Mouse (Mus musculus): ENCODE data around the gene Ebp. TPM values are rescaled to one million over a fixed set of nuclear protein-coding genes. Genes with fewer than 3 reads are reported as not detected.
A peak's percentile ranks its signal among the peaks of the same experiment; 100 is the strongest.

Gene Ebp
- polyA plus RNA-seq, 1 experiment from 2014 or later: 25.5 TPM

DNA sequence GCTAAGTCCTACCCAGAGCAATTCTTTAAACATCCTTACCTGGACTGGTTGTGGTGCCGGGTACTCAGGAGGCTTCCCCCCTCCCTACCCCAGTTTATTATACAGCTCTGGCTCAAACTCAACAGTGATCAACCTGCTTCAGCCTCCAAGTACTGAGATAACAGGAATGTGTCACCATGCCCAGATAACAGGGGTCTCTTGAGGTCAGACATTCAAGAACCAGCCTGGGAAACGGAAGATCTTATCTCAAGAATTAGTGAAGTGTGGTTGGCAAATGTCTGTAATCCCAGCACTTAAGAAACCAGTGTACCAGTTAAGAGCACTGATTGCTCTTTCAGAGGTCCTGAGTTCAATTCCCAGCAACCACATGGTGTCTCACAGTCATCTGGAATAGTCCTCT lies 24.8 kb upstream of the Ebp start:
- no peak overlapping the region for H3K9ac ChIP-seq (replicated peaks; ENCODE audit: low read depth, low read length)
- WGBS: 59% methylated on average over 2 of the region's 2 CpGs
- no peak for ATAC-seq

DNA sequence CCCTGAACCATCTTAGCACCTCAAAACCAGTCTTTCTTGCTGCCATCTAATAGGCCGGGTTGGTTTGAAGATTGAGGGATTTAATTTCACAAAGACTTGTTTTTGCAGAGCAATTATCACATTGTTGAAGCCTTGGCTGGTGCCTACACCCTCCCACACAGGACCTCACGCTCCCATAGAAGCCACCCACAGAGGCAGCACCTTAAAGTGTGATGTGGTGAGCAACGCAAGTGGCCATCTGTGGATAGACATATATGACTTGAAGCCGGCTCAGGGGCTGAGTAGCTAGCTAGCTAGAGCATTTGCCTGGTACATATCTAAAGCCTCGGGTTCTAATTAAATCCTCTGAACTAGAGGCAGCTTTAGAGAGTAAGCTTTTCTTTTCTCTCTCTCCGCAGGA lies 24.1 kb upstream of the Ebp start:
- H3K4me1 ChIP-seq (replicated peaks; ENCODE audit: control insufficient read depth, insufficient read depth, low read length): no peaks in the 10 kb centered on the region
- no peaks in the 10 kb centered on the region for H3K9me3 ChIP-seq (ENCODE audit: control insufficient read depth, low read length)
- no peaks in the 10 kb centered on the region for H3K27me3 ChIP-seq (replicated peaks; ENCODE audit: control insufficient read depth, insufficient read depth, low read length)
- no peak overlapping the region for H3K4me3 ChIP-seq (replicated peaks; ENCODE audit: low read length)
- H3K36me3 ChIP-seq (ENCODE audit: control insufficient read depth, insufficient read depth): no peaks in the 10 kb centered on the region
- H3K4me2 ChIP-seq (ENCODE audit: low read length): no peak overlapping the region
- 25% methylated on average over 6 of the region's 6 CpGs for WGBS
- ATAC-seq: no peak
- H3K9ac ChIP-seq (replicated peaks; ENCODE audit: low read depth, low read length): no peak overlapping the region
- no peak overlapping the region for H3K27ac ChIP-seq (ENCODE audit: low read length)

More for the DNA sequence above, 24.8 kb upstream of the Ebp start:
- Histone ChIP-seq H3K36me3 (ENCODE audit: control insufficient read depth, insufficient read depth) (no peaks in the 10 kb centered on the region), H3K27me3 (replicated peaks; ENCODE audit: control insufficient read depth, insufficient read depth, low read length) (no peaks in the 10 kb centered on the region), H3K27ac (ENCODE audit: low read length) (no peak overlapping the region), H3K4me2 (ENCODE audit: low read length) (no peak overlapping the region), H3K4me3 (replicated peaks; ENCODE audit: low read length) (no peak overlapping the region), H3K9me3 (ENCODE audit: control insufficient read depth, low read length) (no peaks in the 10 kb centered on the region), H3K4me1 (replicated peaks; ENCODE audit: control insufficient read depth, insufficient read depth, low read length) (no peaks in the 10 kb centered on the region)

DNA sequence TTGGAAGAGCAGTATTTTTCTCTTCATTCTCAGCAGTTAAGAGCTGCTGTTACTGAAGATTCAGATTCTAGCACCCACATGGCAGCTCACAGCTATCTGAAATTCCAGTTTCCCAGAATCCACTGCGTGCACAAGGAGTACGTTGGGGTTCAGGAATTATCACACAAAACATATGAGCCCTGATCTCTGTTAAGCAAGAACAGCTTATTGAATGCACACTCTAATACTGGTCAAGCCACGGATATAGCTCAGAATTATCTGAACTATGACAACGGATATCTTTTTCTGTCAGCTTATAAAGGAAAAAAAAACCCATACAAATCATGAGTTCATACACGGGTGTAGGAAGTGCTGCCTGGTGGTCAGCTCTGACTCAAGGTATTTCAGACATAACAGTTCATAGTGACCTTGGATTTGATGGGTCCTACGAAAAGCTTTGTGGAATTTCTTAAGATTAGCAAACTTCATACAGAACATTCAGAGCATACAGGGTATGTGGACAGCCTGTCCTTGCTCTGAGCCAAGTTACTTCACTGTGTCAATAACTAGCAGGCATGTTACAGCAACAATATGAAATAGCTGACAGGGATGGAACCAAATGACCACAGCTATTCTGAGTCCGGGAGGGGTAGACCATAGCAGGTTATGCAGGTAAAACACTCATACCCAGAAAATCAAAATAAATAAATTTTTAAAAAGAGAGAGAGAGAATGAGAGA lies 18.3 kb upstream of the Ebp start:
- ATAC-seq: no peak
- Histone ChIP-seq H3K27me3 (replicated peaks; ENCODE audit: control insufficient read depth, insufficient read depth, low read length) (no peaks in the 10 kb centered on the region), H3K4me1 (replicated peaks; ENCODE audit: control insufficient read depth, insufficient read depth, low read length) (no peaks in the 10 kb centered on the region), H3K36me3 (ENCODE audit: control insufficient read depth, insufficient read depth) (no peaks in the 10 kb centered on the region), H3K9me3 (ENCODE audit: control insufficient read depth, low read length) (no peaks in the 10 kb centered on the region; the same call in 1 of the 2 replicates), H3K4me2 (ENCODE audit: low read length) (no peak overlapping the region), H3K9ac (replicated peaks; ENCODE audit: low read depth, low read length) (no peak overlapping the region), H3K27ac (ENCODE audit: low read length) (no peak overlapping the region), H3K4me3 (replicated peaks; ENCODE audit: low read length) (no peak overlapping the region)
- 81% methylated on average over 7 of the region's 7 CpGs for WGBS

DNA sequence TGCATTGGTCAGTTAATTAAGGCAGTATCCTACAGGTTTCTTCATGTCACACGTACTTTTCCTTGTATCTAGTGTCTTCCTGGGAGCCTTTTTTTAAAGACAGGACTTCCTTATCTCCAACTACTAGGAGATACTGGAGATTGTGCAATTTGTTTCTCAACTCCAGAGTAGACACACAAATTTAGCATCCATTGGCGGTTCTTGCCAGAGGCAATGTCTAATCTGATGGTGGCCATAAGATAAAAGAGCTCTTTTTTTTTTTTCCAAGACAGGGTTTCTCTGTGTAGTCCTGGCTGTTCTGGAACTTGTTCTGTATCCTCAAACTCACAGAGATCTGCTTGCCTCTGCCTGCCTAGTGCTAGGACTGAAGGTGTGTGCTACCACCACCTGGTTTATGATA lies 16.4 kb upstream of the Ebp start:
- Histone ChIP-seq H3K4me1 (replicated peaks; ENCODE audit: control insufficient read depth, insufficient read depth, low read length) (peaks cover 5% of the 10 kb centered on the region), H3K36me3 (ENCODE audit: control insufficient read depth, insufficient read depth) (no peaks in the 10 kb centered on the region), H3K27ac (ENCODE audit: low read length) (no peak overlapping the region), H3K4me3 (replicated peaks; ENCODE audit: low read length) (no peak overlapping the region), H3K4me2 (ENCODE audit: low read length) (no peak overlapping the region), H3K27me3 (replicated peaks; ENCODE audit: control insufficient read depth, insufficient read depth, low read length) (no peaks in the 10 kb centered on the region), H3K9me3 (ENCODE audit: control insufficient read depth, low read length) (no peaks in the 10 kb centered on the region; the same call in 1 of the 2 replicates), H3K9ac (replicated peaks; ENCODE audit: low read depth, low read length) (no peak overlapping the region)
- ATAC-seq: no peak
- 78% methylated on average over 2 of the region's 2 CpGs for WGBS

DNA sequence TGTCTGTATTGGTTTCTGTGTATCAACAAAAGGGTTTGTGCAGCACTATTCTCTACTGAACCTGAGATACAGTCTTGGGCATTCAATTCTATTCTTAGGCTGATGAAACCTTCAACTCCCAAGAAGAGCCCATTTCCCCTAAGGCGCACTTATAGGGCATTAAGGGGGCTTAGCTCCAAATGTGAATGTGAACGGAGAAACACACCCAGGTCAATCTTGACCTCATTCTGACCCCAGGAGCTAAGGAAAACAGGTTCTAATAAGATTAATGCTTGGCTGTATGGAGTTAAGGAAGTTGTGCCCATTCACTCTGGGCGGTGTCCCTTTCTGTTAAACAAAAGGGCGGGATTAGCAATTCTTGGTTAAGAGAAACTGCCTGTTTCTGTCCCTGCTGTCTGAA lies 13.9 kb upstream of the Ebp start:
- Histone ChIP-seq H3K9ac (replicated peaks; ENCODE audit: low read depth, low read length) (no peak overlapping the region), H3K36me3 (ENCODE audit: control insufficient read depth, insufficient read depth) (no peaks in the 10 kb centered on the region), H3K9me3 (ENCODE audit: control insufficient read depth, low read length) (no peaks in the 10 kb centered on the region; the same call in 1 of the 2 replicates), H3K4me3 (replicated peaks; ENCODE audit: low read length) (no peak overlapping the region), H3K4me1 (replicated peaks; ENCODE audit: control insufficient read depth, insufficient read depth, low read length) (peaks cover 5% of the 10 kb centered on the region), H3K27ac (ENCODE audit: low read length) (no peak overlapping the region), H3K4me2 (ENCODE audit: low read length) (no peak overlapping the region), H3K27me3 (replicated peaks; ENCODE audit: control insufficient read depth, insufficient read depth, low read length) (no peaks in the 10 kb centered on the region)
- ATAC-seq: no peak
- WGBS: 24% methylated on average over 4 of the region's 4 CpGs

DNA sequence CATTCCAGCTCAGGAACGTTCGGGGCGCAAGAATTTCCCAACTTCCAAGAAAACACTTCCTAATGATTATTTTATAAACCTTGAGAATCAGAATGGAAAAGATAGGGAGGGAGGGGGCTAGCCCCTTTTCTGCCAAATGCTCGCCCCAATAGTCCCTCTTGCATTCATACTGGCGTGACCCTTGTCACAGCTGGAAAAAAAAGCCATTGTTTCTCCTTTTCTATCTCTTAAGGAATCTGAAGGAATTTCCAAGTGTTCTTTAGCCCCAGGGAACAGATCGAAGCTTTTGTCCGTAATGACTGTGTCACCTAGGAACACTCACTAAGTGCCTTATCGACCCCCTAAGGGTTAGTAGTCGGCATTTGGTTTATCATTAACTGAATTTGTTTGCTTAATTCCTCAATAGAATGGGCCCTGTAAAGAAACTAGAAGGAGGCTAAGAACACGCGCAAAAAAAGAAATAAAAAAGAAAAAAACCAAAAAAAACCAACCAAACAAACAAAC lies 13.4 kb upstream of the Ebp start:
- H3K27ac ChIP-seq (ENCODE audit: low read length): no peak overlapping the region
- H3K9ac ChIP-seq (replicated peaks; ENCODE audit: low read depth, low read length): peak overlapping the region; percentile 70
- peak; percentile 7; the same call in 1 of the 2 replicates for ATAC-seq
- no peaks in the 10 kb centered on the region; the same call in 1 of the 2 replicates for H3K9me3 ChIP-seq (ENCODE audit: control insufficient read depth, low read length)
- H3K36me3 ChIP-seq (ENCODE audit: control insufficient read depth, insufficient read depth): no peaks in the 10 kb centered on the region
- H3K4me2 ChIP-seq (ENCODE audit: low read length): peak overlapping the region; percentile 64
- H3K4me1 ChIP-seq (replicated peaks; ENCODE audit: control insufficient read depth, insufficient read depth, low read length): peaks cover 5% of the 10 kb centered on the region
- WGBS: 20% methylated on average over 11 of the region's 11 CpGs
- no peaks in the 10 kb centered on the region for H3K27me3 ChIP-seq (replicated peaks; ENCODE audit: control insufficient read depth, insufficient read depth, low read length)
- H3K4me3 ChIP-seq (replicated peaks; ENCODE audit: low read length): peak overlapping the region; percentile 58

DNA sequence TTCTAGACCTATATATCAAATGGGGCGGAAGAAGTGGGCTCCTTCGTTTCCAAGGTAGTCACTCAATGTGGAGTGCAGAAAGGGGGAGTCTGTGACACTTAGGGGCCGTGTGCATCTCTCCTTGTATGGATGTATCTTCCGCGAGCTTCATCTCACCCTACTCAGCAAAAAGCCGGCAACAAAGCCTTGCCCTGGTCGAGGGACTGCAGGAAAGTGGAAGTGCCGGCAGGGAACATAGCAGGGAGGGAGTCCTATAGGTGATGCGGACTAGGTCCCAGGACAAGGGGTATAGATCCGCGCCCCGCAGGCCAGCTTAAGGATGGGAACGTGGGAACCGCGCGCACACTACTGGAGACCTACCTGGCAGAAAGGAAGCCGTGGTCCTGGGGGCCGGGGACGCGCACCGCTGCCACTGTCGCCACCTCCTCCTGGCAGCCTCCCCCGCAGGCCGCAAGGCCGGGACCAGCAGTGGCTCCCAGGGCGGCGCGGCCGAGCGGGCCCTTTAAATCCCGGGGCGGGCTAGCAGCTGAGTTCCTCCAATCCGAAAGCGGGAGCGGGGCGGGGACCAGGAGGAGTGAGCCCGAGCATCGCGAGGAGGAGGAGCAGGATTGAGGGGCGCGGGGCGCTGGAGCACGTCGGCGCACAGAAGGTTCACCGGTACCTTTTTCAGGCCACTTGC lies 12.8 kb upstream of the Ebp start, which contains the start of gene Porcn:
Porcn (minus strand) TSS at position 511 of the 679 bp plus-strand sequence.
- H3K36me3 ChIP-seq (ENCODE audit: control insufficient read depth, insufficient read depth): 0 out of 2 replicates have a peak, but pooled peaks cover under 1% of the 10 kb centered on the region
- peak within 1 kb of the TSS; percentile 64 for H3K4me2 ChIP-seq (ENCODE audit: low read length)
- H3K4me3 ChIP-seq (replicated peaks; ENCODE audit: low read length): peak within 1 kb of the TSS; percentile 58
- 18% methylated on average over 33 of the region's 46 CpGs for WGBS
- H3K27ac ChIP-seq (ENCODE audit: low read length): peak within 1 kb of the TSS; percentile 33
- no peaks in the 10 kb centered on the region; the same call in 1 of the 2 replicates for H3K9me3 ChIP-seq (ENCODE audit: control insufficient read depth, low read length)
- peak within 1 kb of the TSS; percentile 70 for H3K9ac ChIP-seq (replicated peaks; ENCODE audit: low read depth, low read length)
- ATAC-seq: peak; percentile 99
- H3K4me1 ChIP-seq (replicated peaks; ENCODE audit: control insufficient read depth, insufficient read depth, low read length): peaks cover 5% of the 10 kb centered on the region
- H3K27me3 ChIP-seq (replicated peaks; ENCODE audit: control insufficient read depth, insufficient read depth, low read length): no peaks in the 10 kb centered on the region

DNA sequence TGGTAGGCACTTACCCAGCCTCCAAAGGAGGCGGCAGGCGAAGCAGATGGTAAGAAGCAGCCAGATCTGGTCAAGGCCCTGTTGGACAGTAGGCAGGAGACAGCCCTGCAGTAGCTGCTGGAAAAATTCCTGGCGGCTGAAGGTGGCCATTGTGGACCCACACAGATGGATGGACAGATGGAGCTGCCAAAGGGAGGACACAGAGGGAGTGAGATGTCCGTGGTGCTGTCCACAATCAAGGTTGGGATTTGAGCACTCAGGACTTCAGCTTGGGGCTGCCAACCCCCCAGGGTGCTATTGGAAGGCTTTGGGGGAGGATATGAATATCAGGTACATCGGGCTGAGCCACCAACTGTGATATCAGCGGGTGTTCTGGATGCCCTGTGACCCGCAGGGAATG lies 12.2 kb upstream of the Ebp start:
- WGBS: 37% methylated on average over 7 of the region's 7 CpGs
- ATAC-seq: 0 out of 2 replicates have a peak, but pooled peaks have one; percentile 1
- Histone ChIP-seq H3K4me2 (ENCODE audit: low read length) (peak overlapping the region; percentile 64), H3K27ac (ENCODE audit: low read length) (no peak overlapping the region), H3K4me3 (replicated peaks; ENCODE audit: low read length) (peak overlapping the region; percentile 58), H3K36me3 (ENCODE audit: control insufficient read depth, insufficient read depth) (0 out of 2 replicates have a peak, but pooled peaks cover 2% of the 10 kb centered on the region), H3K9me3 (ENCODE audit: control insufficient read depth, low read length) (no peaks in the 10 kb centered on the region; the same call in 1 of the 2 replicates), H3K9ac (replicated peaks; ENCODE audit: low read depth, low read length) (peak overlapping the region; percentile 70), H3K27me3 (replicated peaks; ENCODE audit: control insufficient read depth, insufficient read depth, low read length) (no peaks in the 10 kb centered on the region), H3K4me1 (replicated peaks; ENCODE audit: control insufficient read depth, insufficient read depth, low read length) (peaks cover 5% of the 10 kb centered on the region)

DNA sequence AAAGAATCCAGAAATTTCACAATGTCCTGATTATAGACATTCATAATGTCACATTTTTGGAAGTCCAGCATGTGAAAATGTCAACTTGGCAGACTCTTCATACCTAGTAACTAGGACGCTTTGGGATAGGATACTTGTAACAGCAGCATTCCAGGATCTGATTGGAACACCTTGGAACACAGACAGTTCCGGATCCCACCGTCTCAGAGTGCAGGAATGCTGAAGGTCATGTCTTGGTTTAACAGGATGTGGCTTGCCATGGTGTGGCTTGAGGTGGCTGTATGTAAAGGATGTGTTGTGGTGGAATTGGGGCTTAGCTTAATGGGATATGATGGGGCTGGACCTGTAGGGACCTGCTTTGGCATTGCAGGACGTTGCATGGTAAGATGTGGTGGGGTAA lies 11.8 kb upstream of the Ebp start:
- Histone ChIP-seq H3K36me3 (ENCODE audit: control insufficient read depth, insufficient read depth) (0 out of 2 replicates have a peak, but pooled peaks cover 2% of the 10 kb centered on the region), H3K27ac (ENCODE audit: low read length) (no peak overlapping the region), H3K4me3 (replicated peaks; ENCODE audit: low read length) (no peak overlapping the region), H3K4me1 (replicated peaks; ENCODE audit: control insufficient read depth, insufficient read depth, low read length) (peaks cover 5% of the 10 kb centered on the region), H3K27me3 (replicated peaks; ENCODE audit: control insufficient read depth, insufficient read depth, low read length) (no peaks in the 10 kb centered on the region), H3K9me3 (ENCODE audit: control insufficient read depth, low read length) (no peaks in the 10 kb centered on the region), H3K4me2 (ENCODE audit: low read length) (peak overlapping the region; percentile 64; the same call in 1 of the 2 replicates), H3K9ac (replicated peaks; ENCODE audit: low read depth, low read length) (no peak overlapping the region)
- ATAC-seq: no peak
- WGBS: 74% methylated on average over 4 of the region's 4 CpGs

Measured in forebrain, embryonic 16.5 days (tissue).